Mouse (Mus musculus) heart, postnatal 0 days (tissue): Measurements from ENCODE around the gene Astn2. TPM values are rescaled to one million over a fixed set of nuclear protein-coding genes. Genes with fewer than 3 reads are reported as not detected.
A peak's percentile ranks its signal among the peaks of the same experiment; 100 is the strongest.

Source experiments
- ATAC-seq: fragments of 200-750 bp; cut with Nextera tagmentation; 2 replicates; pipeline ENCODE4 v1.8.0; 2017; ENCODE audit warnings: low read depth, moderate number of reproducible peaks, moderate library complexity; ENCODE audit not compliant: insufficient read depth
- DNase-seq: peaks from one replicate; pipeline ENCODE4 v3.0.0-alpha.2; 2016; ENCODE audit warnings: low spot score
- H3K27ac ChIP-seq: fragments of 300-500 bp; sonication (generic); 2 replicates; pipeline ENCODE4 v1.5.1; 2014; ENCODE audit warnings: low read depth, mild to moderate bottlenecking
- H3K27me3 ChIP-seq: fragments of 300-500 bp; sonication (generic); 2 replicates; pipeline ENCODE4 v1.6.1; 2014; ENCODE audit warnings: low read length, mixed read lengths; ENCODE audit not compliant: control insufficient read depth, insufficient read depth
- H3K36me3 ChIP-seq: fragments of 300-500 bp; sonication (generic); replicated peaks from 2 replicates; pipeline ENCODE4 v1.6.1; 2014; ENCODE audit warnings: low read length, mixed read lengths; ENCODE audit not compliant: control insufficient read depth, insufficient read depth
- H3K4me1 ChIP-seq: fragments of 300-500 bp; sonication (generic); 2 replicates; pipeline ENCODE4 v1.6.1; 2014; ENCODE audit warnings: antibody characterized with exemption; ENCODE audit not compliant: control insufficient read depth, insufficient read depth
- H3K4me2 ChIP-seq: fragments of 300-500 bp; sonication (generic); 2 replicates; pipeline ENCODE4 v1.6.1; 2014; ENCODE audit warnings: low read depth, mild to moderate bottlenecking, low read length, moderate library complexity
- H3K4me3 ChIP-seq: fragments of 300-500 bp; sonication (generic); 2 replicates; pipeline ENCODE4 v1.5.1; 2014; ENCODE audit warnings: low read depth, low read length
- H3K9ac ChIP-seq: fragments of 300-500 bp; sonication (generic); replicated peaks from 2 replicates; pipeline ENCODE4 v1.6.1; 2014; ENCODE audit warnings: low read depth, low read length, mixed read lengths
- H3K9me3 ChIP-seq: fragments of 300-500 bp; sonication (generic); replicated peaks from 2 replicates; pipeline ENCODE4 v1.6.1; 2016; ENCODE audit warnings: low read length; ENCODE audit not compliant: control insufficient read depth
- CTCF ChIP-seq: IDR thresholded peaks from 2 replicates; pipeline ENCODE4 v1.5.1; 2016; ENCODE audit warnings: antibody characterized with exemption, control low read depth, low read depth
- EP300 ChIP-seq: IDR thresholded peaks from 2 replicates; pipeline ENCODE4 v1.6.1; 2016; ENCODE audit warnings: antibody characterized with exemption, low read depth
- WGBS: fragments of 180-500 bp; shearing (Covaris S2); extraction: QIAGEN DNeasy Blood & Tissue Kit; methylation state at CpG from one replicate; pipeline ENCODE4 v1.1.7; 2014; 5-methylcytosine and 5-hydroxymethylcytosine counted together
- polyA plus RNA-seq: library from polyadenylated mRNA; unstranded; fragments of >200 nt; fragmentation: Nextera tagmentation; extraction: Ambion mirVana; gene quantifications from 2 replicates; pipeline ENCODE4 v1.2.1, GENCODE M21; 2015
- total RNA-seq: library from RNA; depleted of rRNA; stranded (reverse); fragments of >200 nt; gene quantifications from 2 replicates; pipeline ENCODE4 v1.2.3, GENCODE M21; 2014; ENCODE audit warnings: low replicate concordance

Astn2 gene
- total and polyA plus RNA-seq, 2 experiments from 2014 or later: 0.25 to 3.7 TPM

- ATAC-seq: no peak
- 38% methylated on average over 4 of the region's 4 CpGs for WGBS
- Histone ChIP-seq H3K36me3 (no peaks in the 10 kb centered on the region), H3K27ac (no peak overlapping the region), H3K4me1 (peaks cover 7% of the 10 kb centered on the region), H3K9me3 (no peaks in the 10 kb centered on the region), H3K4me2 (no peak overlapping the region), H3K27me3 (no peaks in the 10 kb centered on the region), H3K9ac (no peak overlapping the region), H3K4me3 (no peak overlapping the region)
- no peak for DNase-seq
- TF ChIP-seq EP300 (no peak), CTCF (no peak)
Observed at GRCm38 (mm10) chr4:65415507-65415906, 988.9 kb downstream of the Astn2 start.

DNA sequence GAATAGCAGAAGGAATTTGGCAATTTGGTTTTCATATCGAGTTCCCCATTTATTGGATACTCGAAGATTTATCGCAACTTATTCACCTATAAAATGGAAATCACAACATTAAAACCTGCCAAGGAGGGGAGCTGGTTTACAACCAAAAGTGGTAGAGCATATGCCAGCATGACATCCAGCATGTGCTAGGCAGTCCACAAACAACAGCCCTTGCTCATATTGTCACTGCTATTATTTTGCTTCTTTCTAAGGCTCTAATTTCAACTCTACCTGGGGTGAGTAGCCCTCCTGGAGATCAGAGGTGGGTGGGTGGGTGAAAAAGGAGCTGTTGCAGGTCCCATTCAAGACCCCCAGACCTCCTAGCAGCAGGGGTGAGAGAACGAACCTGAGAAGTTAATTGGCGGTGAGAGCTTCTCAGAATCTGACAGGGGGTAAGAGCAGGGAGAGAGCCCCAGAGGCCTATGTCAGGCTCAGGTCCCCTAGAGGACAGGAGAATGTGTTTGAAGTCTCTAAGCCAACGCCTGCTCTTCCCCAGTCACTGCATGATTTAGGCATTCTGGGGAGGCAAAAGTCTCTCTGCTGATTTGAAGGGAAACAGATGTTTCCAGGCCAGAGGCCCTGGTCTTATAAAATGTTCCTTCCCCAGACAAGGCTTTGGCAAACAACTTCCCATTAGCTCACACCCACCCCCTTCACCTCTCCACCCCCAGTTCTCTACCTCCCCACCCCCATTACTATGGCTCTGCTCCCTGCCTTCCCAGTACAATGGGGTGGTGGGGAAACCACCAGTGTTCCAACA is 1001.4 kb downstream of the Astn2 start:
- no peak overlapping the region for H3K9ac ChIP-seq

GRCm38 (mm10) chr4:65402286-65402685 is 1002.1 kb downstream of the Astn2 start:
- ATAC-seq (no peak), DNase-seq (no peak)
- no peak overlapping the region for H3K4me2 ChIP-seq
- H3K36me3 ChIP-seq: no peaks in the 10 kb centered on the region
- no peak overlapping the region for H3K4me3 ChIP-seq
- H3K9ac ChIP-seq: no peak overlapping the region
- no peak overlapping the region for H3K27ac ChIP-seq
- TF ChIP-seq EP300 (no peak), CTCF (no peak)
- H3K9me3 ChIP-seq: no peaks in the 10 kb centered on the region
- no peaks in the 10 kb centered on the region for H3K4me1 ChIP-seq
- no peaks in the 10 kb centered on the region; the same call in 1 of the 2 replicates for H3K27me3 ChIP-seq
- 72% methylated on average over 5 of the region's 5 CpGs for WGBS

More for the DNA sequence above, 1001.4 kb downstream of the Astn2 start:
- ATAC-seq (peak; percentile 53; the same call in 1 of the 2 replicates), DNase-seq (peak; percentile 58)
- H3K27ac ChIP-seq: no peak overlapping the region
- H3K9me3 ChIP-seq: no peaks in the 10 kb centered on the region
- H3K27me3 ChIP-seq: no peaks in the 10 kb centered on the region; the same call in 1 of the 2 replicates
- H3K4me3 ChIP-seq: no peak overlapping the region
- H3K4me1 ChIP-seq: no peaks in the 10 kb centered on the region
- 61% methylated on average over 6 of the region's 6 CpGs for WGBS
- no peaks in the 10 kb centered on the region for H3K36me3 ChIP-seq
- no peak for TF ChIP-seq CTCF
- no peak for TF ChIP-seq EP300
- H3K4me2 ChIP-seq: no peak overlapping the region

DNA sequence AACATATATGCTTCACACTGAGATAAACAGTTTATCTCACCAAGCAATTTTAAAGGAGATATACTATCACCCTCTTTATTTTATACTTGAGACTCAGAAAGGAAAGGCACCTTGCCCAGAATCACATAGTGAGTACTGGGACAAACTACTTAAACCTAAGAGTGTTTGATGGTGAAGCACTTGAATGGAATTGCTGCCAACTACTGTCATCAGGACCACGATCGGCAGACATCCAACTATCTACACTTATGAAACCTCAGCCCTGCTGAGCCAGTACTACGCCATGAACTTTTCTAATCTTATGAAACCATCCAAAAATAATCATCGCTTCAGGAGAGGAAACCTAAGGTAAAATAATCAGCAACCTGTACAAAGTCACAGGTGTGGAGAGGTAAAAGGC is 1005.0 kb downstream of the Astn2 start:
- 48% methylated on average over 4 of the region's 4 CpGs for WGBS
- H3K4me3 ChIP-seq: no peak overlapping the region

GRCm38 (mm10) chr4:65396806-65397205 is 1007.6 kb downstream of the Astn2 start:
- 59% methylated on average over 3 of the region's 3 CpGs for WGBS
- no peaks in the 10 kb centered on the region for H3K9me3 ChIP-seq
- no peak overlapping the region for H3K27ac ChIP-seq
- ATAC-seq: no peak
- no peaks in the 10 kb centered on the region; the same call in 1 of the 2 replicates for H3K27me3 ChIP-seq
- TF ChIP-seq EP300 (no peak), CTCF (no peak)
- H3K4me2 ChIP-seq: no peak overlapping the region
- DNase-seq: no peak
- H3K4me1 ChIP-seq: no peaks in the 10 kb centered on the region
- no peak overlapping the region for H3K4me3 ChIP-seq
- no peaks in the 10 kb centered on the region for H3K36me3 ChIP-seq
- no peak overlapping the region for H3K9ac ChIP-seq

More for the DNA sequence above, 1005.0 kb downstream of the Astn2 start:
- Histone ChIP-seq H3K9me3 (no peaks in the 10 kb centered on the region), H3K4me2 (no peak overlapping the region), H3K36me3 (no peaks in the 10 kb centered on the region), H3K27ac (no peak overlapping the region), H3K4me1 (no peaks in the 10 kb centered on the region), H3K9ac (no peak overlapping the region), H3K27me3 (no peaks in the 10 kb centered on the region; the same call in 1 of the 2 replicates)
- no peak for ATAC-seq
- no peak for TF ChIP-seq CTCF
- TF ChIP-seq EP300: no peak
- no peak for DNase-seq
